In genomic region chr2:41263507-41264227, GRCm38 (mm10) we compare ENCODE assay signal across 19 mouse cellular contexts.
DNase-seq lines count a peak whose midpoint lies in the region; ATAC-seq and TF ChIP-seq lines count a peak whose summit lies in the region.
"Had no signal": no experiment of that assay in that cellular context is flagged by ENCODE, and none has a peak within 500 bp of the region (broad histone marks: within the 10 kb centered on the region; RNA-seq: fewer than 3 reads in every experiment).

No protein-coding gene starts in this region.

- DNase-seq in forebrain, embryonic 10.5 days (ENCODE audit: extremely low spot score, low spot score) = no peak
- DNase-seq in brain, embryonic 14.5 days (ENCODE audit: low read depth) = peak; percentile 48
- no peak for DNase-seq in thymus, adult 18-20 months
- DNase-seq in cerebellum, postnatal 10 days = no peak
- DNase-seq in thymus, postnatal 14 days = no peak
- DNase-seq: adrenal gland, adult 8-10 months; cerebellum, postnatal 14 days; gastrocnemius, adult 2 months; kidney, adult 2 months; kidney, postnatal 10 days; lung, adult 2 months; thymus, postnatal 25 days had no signal

- H3K27me3 ChIP-seq in forebrain, embryonic 10.5 days (ENCODE audit: poor library complexity, severe bottlenecking) = no peaks in the 10 kb centered on the region
- no peaks in the 10 kb centered on the region for H3K27me3 ChIP-seq in forebrain, embryonic 15.5 days
- H3K27me3 ChIP-seq in forebrain, embryonic 16.5 days (replicated peaks; ENCODE audit: control insufficient read depth, insufficient read depth, low read length) = no peaks in the 10 kb centered on the region
- H3K27me3 ChIP-seq in midbrain, embryonic 13.5 days = no peaks in the 10 kb centered on the region

- H3K4me1 ChIP-seq in forebrain, embryonic 10.5 days = peaks cover 8% of the 10 kb centered on the region
- H3K4me1 ChIP-seq in forebrain, embryonic 15.5 days = no peaks in the 10 kb centered on the region
- no peaks in the 10 kb centered on the region for H3K4me1 ChIP-seq in forebrain, embryonic 16.5 days (replicated peaks; ENCODE audit: control insufficient read depth, insufficient read depth, low read length)
- 0 out of 2 replicates have a peak, but pooled peaks cover 10% of the 10 kb centered on the region for H3K4me1 ChIP-seq in midbrain, embryonic 13.5 days (replicated peaks)
- H3K4me1 ChIP-seq: heart, embryonic 10.5 days; limb, embryonic 10.5 days had no signal

- TF ChIP-seq POLR2A in brain, embryonic 14.5 days (IDR thresholded peaks at IDR 0.05; ENCODE audit: borderline replicate concordance, extremely low read depth, insufficient read depth, insufficient read length, poor library complexity, severe bottlenecking) = no peak

- 83% methylated on average over 6 of the region's 6 CpGs for WGBS in forebrain, embryonic 10.5 days
- WGBS in forebrain, embryonic 15.5 days = 57% methylated on average over 6 of the region's 6 CpGs
- WGBS in forebrain, embryonic 16.5 days = 56% methylated on average over 6 of the region's 6 CpGs
- 62% methylated on average over 6 of the region's 6 CpGs for WGBS in midbrain, embryonic 13.5 days

- H3K36me3 ChIP-seq in forebrain, embryonic 10.5 days (replicated peaks) = no peaks in the 10 kb centered on the region
- H3K36me3 ChIP-seq in forebrain, embryonic 15.5 days = no peaks in the 10 kb centered on the region
- no peaks in the 10 kb centered on the region for H3K36me3 ChIP-seq in forebrain, embryonic 16.5 days (ENCODE audit: control insufficient read depth, insufficient read depth)
- no peaks in the 10 kb centered on the region for H3K36me3 ChIP-seq in midbrain, embryonic 13.5 days
- H3K36me3 ChIP-seq: heart, embryonic 10.5 days; limb, embryonic 10.5 days had no signal

- no peak overlapping the region for H3K4me2 ChIP-seq in forebrain, embryonic 15.5 days (replicated peaks)
- no peak overlapping the region for H3K4me2 ChIP-seq in forebrain, embryonic 16.5 days (ENCODE audit: low read length)
- no peak overlapping the region for H3K4me2 ChIP-seq in midbrain, embryonic 13.5 days (replicated peaks)

- TF ChIP-seq CTCF in brain, embryonic 14.5 days (IDR thresholded peaks at IDR 0.05; ENCODE audit: borderline replicate concordance, extremely low read depth, insufficient read depth, insufficient read length) = no peak

- H3K4me3 ChIP-seq in forebrain, embryonic 10.5 days = no peak overlapping the region
- H3K4me3 ChIP-seq in forebrain, embryonic 15.5 days = no peak overlapping the region
- no peak overlapping the region for H3K4me3 ChIP-seq in forebrain, embryonic 16.5 days (replicated peaks; ENCODE audit: low read length)
- H3K4me3 ChIP-seq in midbrain, embryonic 13.5 days (replicated peaks) = no peak overlapping the region
- H3K4me3 ChIP-seq: gastrocnemius, adult 2 months; heart, embryonic 10.5 days; limb, embryonic 10.5 days had no signal

- no peak overlapping the region for H3K9ac ChIP-seq in forebrain, embryonic 15.5 days (replicated peaks)
- no peak overlapping the region for H3K9ac ChIP-seq in forebrain, embryonic 16.5 days (replicated peaks; ENCODE audit: low read depth, low read length)
- no peak overlapping the region for H3K9ac ChIP-seq in midbrain, embryonic 13.5 days (replicated peaks)

- peak overlapping the region; percentile 22; the same call in 1 of the 2 replicates for H3K27ac ChIP-seq in forebrain, embryonic 10.5 days
- no peak overlapping the region for H3K27ac ChIP-seq in forebrain, embryonic 15.5 days (replicated peaks)
- H3K27ac ChIP-seq in forebrain, embryonic 16.5 days (ENCODE audit: low read length) = no peak overlapping the region
- H3K27ac ChIP-seq in midbrain, embryonic 13.5 days = peak overlapping the region; percentile 51
- H3K27ac ChIP-seq: gastrocnemius, adult 2 months; heart, embryonic 10.5 days; limb, embryonic 10.5 days had no signal

- ATAC-seq in forebrain, embryonic 15.5 days (replicated peaks) = no peak
- peak; percentile 18; the same call in 1 of the 2 replicates for ATAC-seq in forebrain, embryonic 16.5 days
- ATAC-seq in midbrain, embryonic 13.5 days = peak; percentile 66; the same call in 1 of the 2 replicates
- ATAC-seq: inflammation-experienced regulatory T-cells, adult 6 months; Patski had no signal

- no peaks in the 10 kb centered on the region for H3K9me3 ChIP-seq in forebrain, embryonic 10.5 days
- H3K9me3 ChIP-seq in forebrain, embryonic 15.5 days = no peaks in the 10 kb centered on the region
- no peaks in the 10 kb centered on the region for H3K9me3 ChIP-seq in forebrain, embryonic 16.5 days (ENCODE audit: control insufficient read depth, low read length)
- H3K9me3 ChIP-seq in midbrain, embryonic 13.5 days = no peaks in the 10 kb centered on the region
- H3K9me3 ChIP-seq: heart, embryonic 10.5 days; limb, embryonic 10.5 days had no signal

Comparison
In these comparisons a context has a peak if more than half of its experiments do, and no peak if none do; other contexts are left out.
1. H3K27ac ChIP-seq: peak in forebrain, embryonic 10.5 days (single experiment) and midbrain, embryonic 13.5 days (single experiment); none in forebrain, embryonic 15.5 days (single experiment) and forebrain, embryonic 16.5 days (single experiment).